Mouse (Mus musculus) cortical plate, adult 2 months (tissue): Measurements from ENCODE around the gene Ttc24.

ENCODE experiments used
- CTCF ChIP-seq: fragments of 200-500 bp; IDR thresholded peaks from 2 replicates; pipeline ENCODE4 v1.5.1; 2011; ENCODE audit warnings: mild to moderate bottlenecking, control low read depth, low read length; ENCODE audit not compliant: insufficient read depth; ENCODE audit errors: extremely low read depth
- POLR2A ChIP-seq: fragments of 200-500 bp; IDR thresholded peaks from 2 replicates; pipeline ENCODE4 v1.6.1; 2011; ENCODE audit warnings: mild to moderate bottlenecking, low read length, control low read depth; ENCODE audit not compliant: insufficient read depth; ENCODE audit errors: extremely low read depth

DNA sequence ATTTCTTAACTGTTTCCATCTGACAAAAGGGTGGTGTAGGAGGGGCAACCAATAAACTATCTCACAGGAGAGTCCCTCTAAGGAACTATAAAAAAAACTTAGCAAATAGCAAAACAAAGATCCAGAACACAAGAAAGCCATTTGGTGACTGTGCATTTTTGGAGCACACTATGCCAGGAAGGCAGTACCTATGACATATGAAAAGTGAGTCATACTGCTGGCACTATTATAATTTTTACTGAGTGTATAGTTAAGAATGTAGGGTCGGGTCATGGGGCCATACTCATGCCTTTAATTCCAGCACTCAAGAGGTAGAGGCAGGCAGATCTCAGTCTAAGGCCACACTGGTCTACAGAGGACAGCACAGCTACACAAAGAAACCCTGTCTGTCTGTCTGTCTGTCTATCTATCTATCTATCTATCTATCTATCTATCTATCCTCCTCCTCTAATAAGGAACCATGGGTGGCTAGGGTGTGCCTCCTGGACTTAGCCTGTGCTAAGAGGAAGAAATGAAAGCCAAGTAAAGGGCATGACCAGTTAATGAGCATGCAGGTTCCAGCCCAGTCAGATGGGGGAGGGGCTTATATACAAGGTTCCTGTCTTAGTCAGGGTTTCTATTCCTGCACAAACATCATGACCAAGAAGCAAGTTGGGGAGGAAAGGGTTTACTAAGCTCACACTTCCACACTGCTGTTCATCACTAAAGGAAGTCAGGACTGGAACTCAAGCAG is 42.4 kb downstream of the Ttc24 start:
- TF ChIP-seq POLR2A (no peak), CTCF (no peak)
